Mouse (Mus musculus) adipose tissue, adult 10 weeks (tissue): ENCODE measurements around the gene Cyp4a30b. TPM values are rescaled to one million over a fixed set of nuclear protein-coding genes. Genes with fewer than 3 reads are reported as not detected.

Source experiments
- polyA plus RNA-seq: library from polyadenylated mRNA; stranded (reverse); fragments of 350-450 nt; fragmentation: Illumina TruSeq; extraction: RNeasy Lipid Tissue Mini Kit (QIAGEN cat#74804); gene quantifications from one replicate; pipeline ENCODE4 v1.2.3, GENCODE M21; 2014; ENCODE audit warnings: low read depth, low replicate concordance

Gene Cyp4a30b
- polyA plus RNA-seq: 1.5 TPM

GRCm38 (mm10) chr4:115452304-115452703 lies at the start of gene Cyp4a30b:
TSS of gene Cyp4a30b (plus strand) at chr4:115452604.

DNA sequence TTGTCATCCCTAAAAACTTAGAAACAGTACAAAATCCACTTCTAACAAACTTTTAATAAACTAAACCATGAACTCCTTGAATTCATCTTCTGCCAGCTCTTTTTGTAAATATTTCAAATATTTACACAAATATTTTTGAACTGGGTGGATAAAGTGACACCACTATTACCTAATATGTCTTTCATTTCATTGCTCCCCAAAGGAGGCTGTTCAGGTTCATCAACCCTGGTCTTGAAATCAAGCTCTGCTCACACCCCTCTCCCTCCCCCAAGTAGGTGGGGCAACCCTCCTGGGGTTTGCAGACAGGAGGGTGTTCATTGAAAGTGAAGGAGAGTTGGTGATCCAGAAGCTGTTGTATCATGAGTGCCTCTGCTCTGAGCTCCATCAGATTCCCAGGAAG lies 41.1 kb upstream of the Cyp4a30b start, which contains the start of gene Cyp4a12b:
TSS of gene Cyp4a12b (plus strand) at position 301 of the 400 bp plus-strand sequence.

GRCm38 (mm10) chr4:115496001-115496400 lies 43.6 kb downstream of the Cyp4a30b start, which contains the start of gene Cyp4a14:
TSS of gene Cyp4a14 (minus strand) at chr4:115496142.

DNA sequence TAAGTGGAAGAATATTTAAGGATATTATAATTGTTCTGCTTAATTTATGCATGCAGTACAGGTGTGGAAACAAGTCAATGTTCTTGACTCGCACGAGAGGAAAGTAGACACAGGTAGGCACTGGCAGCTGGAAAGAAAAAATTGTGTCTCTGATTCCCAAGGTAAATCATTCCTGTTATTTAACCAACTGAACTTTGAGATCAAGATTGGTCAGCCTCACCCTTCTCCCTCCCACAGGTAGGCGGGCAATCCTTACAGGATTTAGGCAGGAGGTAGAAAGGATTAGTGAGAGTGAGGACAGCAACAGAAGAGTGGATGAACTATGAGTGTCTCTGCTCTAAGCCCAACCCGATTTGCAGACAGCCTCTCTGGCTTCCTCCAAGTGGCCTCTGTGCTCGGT lies 65.6 kb downstream of the Cyp4a30b start, which contains the start of gene Cyp4a10:
TSS of gene Cyp4a10 (plus strand) at position 265 of the 400 bp plus-strand sequence.

Other genes starting within 250 kb of the Cyp4a30b start
- not detected for gene Cyp4a29, start 210.5 kb upstream of the Cyp4a30b start, polyA plus RNA-seq
- gene Cyp4a12a, start 153.6 kb upstream of the Cyp4a30b start, polyA plus RNA-seq: 5.2 TPM
- gene Cyp4a12b, start 41.0 kb upstream of the Cyp4a30b start, polyA plus RNA-seq: 0.16 TPM
- not detected for gene Cyp4a14, start 43.5 kb downstream of the Cyp4a30b start, polyA plus RNA-seq
- gene Cyp4a10, start 65.7 kb downstream of the Cyp4a30b start, polyA plus RNA-seq: not detected
- gene Cyp4a31, start 111.0 kb downstream of the Cyp4a30b start, polyA plus RNA-seq: not detected
- gene Cyp4a32, start 148.4 kb downstream of the Cyp4a30b start, polyA plus RNA-seq: not detected
- 36.2 TPM for gene Cyp4b1, start 195.1 kb downstream of the Cyp4a30b start, polyA plus RNA-seq